Mouse (Mus musculus) brain, embryonic 14.5 days (tissue): ENCODE results near the gene 4933405L10Rik.

ENCODE experiments used
- CTCF ChIP-seq: fragments of 200-500 bp; IDR thresholded peaks from 2 replicates; pipeline ENCODE4 v1.5.1; 2012; ENCODE audit warnings: inconsistent platforms, mild to moderate bottlenecking, moderate library complexity, borderline replicate concordance; ENCODE audit not compliant: insufficient read depth, insufficient read length; ENCODE audit errors: extremely low read depth
- POLR2A ChIP-seq: fragments of 200-500 bp; IDR thresholded peaks from 2 replicates; pipeline ENCODE4 v1.6.1; 2012; ENCODE audit warnings: mild to moderate bottlenecking, inconsistent platforms, borderline replicate concordance; ENCODE audit not compliant: poor library complexity, insufficient read depth, insufficient read length, severe bottlenecking; ENCODE audit errors: extremely low read depth

- TF ChIP-seq POLR2A, result no peak
- TF ChIP-seq CTCF, result no peak
Measured at GRCm38 (mm10) chr8:105757796-105758276, 50.4 kb downstream of the 4933405L10Rik start.
